Mouse (Mus musculus): Measurements from ENCODE around the gene Znrf3. TPM values are rescaled to one million over a fixed set of nuclear protein-coding genes. Genes with fewer than 3 reads are reported as not detected.

Gene Znrf3
- polyA plus RNA-seq, 1 experiment from 2014 or later = 12.3 TPM

DNA sequence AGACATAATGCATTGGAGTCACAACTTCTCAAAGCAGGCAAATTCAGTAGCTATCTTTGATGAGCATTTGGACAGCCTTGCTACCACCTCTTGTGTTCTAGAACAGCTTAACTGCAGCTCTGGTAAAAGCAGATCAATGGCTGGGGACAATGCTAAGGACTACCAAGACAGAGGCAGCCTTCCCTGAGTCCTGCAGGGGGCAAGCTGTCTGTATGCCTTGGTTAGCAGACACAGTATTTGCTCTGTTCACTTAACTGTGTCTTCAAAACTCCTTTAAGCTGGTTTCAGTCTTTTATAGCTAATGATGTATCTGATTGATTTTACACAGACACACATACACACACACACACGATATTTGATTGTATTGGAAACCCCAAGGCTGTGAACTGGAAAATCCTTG, 117.0 kb downstream of the Znrf3 start:
- ATAC-seq (ENCODE audit: insufficient number of reproducible peaks, low FRiP score, low TSS enrichment, low read depth) (no peak), DNase-seq (ENCODE audit: low spot score) (no peak)
- Histone ChIP-seq H3K36me3 (ENCODE audit: control insufficient read depth, insufficient read depth, low read length) (no peaks in the 10 kb centered on the region), H3K4me1 (ENCODE audit: control insufficient read depth, insufficient read depth, low read length) (no peaks in the 10 kb centered on the region), H3K4me2 (ENCODE audit: low read depth, severe bottlenecking) (no peak overlapping the region), H3K27me3 (ENCODE audit: control insufficient read depth, insufficient read depth, low read length) (no peaks in the 10 kb centered on the region), H3K9me3 (ENCODE audit: control insufficient read depth, low read length) (no peaks in the 10 kb centered on the region), H3K27ac (replicated peaks; ENCODE audit: low read depth, low read length) (no peak overlapping the region), H3K4me3 (ENCODE audit: low read depth, low read length) (no peak overlapping the region), H3K9ac (ENCODE audit: low read length) (no peak overlapping the region)
- WGBS = 91% methylated on average over 1 of the region's 1 CpGs

DNA sequence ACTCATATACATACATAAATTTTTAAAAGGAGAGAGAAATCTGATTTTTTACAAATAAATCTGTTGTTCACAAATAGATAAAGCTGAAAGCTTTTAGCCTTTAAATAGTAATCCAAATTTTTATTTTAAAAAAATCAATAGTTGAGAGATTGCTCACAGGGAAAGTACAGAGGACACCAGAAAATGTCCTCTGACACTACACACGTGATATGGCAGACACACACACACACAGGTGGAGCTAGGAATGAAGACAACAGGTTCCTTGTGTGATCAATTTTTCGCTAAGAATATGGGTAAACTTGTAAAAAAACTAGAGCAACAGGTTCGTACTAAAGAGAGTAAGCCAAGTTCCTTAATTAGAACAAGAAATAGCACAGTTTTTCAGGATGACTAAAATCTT, 118.4 kb downstream of the Znrf3 start:
- 92% methylated on average over 3 of the region's 3 CpGs for WGBS

DNA sequence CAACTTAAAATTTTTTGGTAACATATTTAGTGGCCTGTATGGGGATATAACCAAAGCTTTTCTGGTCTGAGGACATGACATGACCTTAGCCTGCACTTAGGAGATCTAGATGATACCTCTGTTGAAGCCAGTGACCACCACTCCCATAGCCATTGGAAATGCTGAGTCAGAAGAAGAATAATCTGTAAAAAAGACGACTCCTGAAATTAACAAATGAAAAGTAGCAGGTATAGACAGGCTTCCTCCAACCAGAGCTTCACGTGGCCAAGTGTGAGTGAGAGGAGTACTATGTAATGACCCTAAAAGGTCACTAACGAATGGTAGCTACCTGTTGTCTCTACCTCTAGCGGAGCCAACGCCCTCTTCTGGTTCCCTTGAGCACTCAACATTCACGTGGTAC, 119.4 kb downstream of the Znrf3 start:
- Histone ChIP-seq H3K9ac (ENCODE audit: low read length) (no peak overlapping the region), H3K36me3 (ENCODE audit: control insufficient read depth, insufficient read depth, low read length) (no peaks in the 10 kb centered on the region), H3K4me3 (ENCODE audit: low read depth, low read length) (no peak overlapping the region), H3K9me3 (ENCODE audit: control insufficient read depth, low read length) (no peaks in the 10 kb centered on the region), H3K4me2 (ENCODE audit: low read depth, severe bottlenecking) (no peak overlapping the region), H3K27ac (replicated peaks; ENCODE audit: low read depth, low read length) (no peak overlapping the region), H3K27me3 (ENCODE audit: control insufficient read depth, insufficient read depth, low read length) (no peaks in the 10 kb centered on the region), H3K4me1 (ENCODE audit: control insufficient read depth, insufficient read depth, low read length) (no peaks in the 10 kb centered on the region)
- ATAC-seq (ENCODE audit: insufficient number of reproducible peaks, low FRiP score, low TSS enrichment, low read depth) (no peak), DNase-seq (ENCODE audit: low spot score) (no peak)
- 90% methylated on average over 6 of the region's 6 CpGs for WGBS

More for the DNA sequence above, 118.4 kb downstream of the Znrf3 start:
- no peak overlapping the region for H3K4me3 ChIP-seq (ENCODE audit: low read depth, low read length)
- H3K27ac ChIP-seq (replicated peaks; ENCODE audit: low read depth, low read length) = no peak overlapping the region
- DNase-seq (ENCODE audit: low spot score) (no peak), ATAC-seq (ENCODE audit: insufficient number of reproducible peaks, low FRiP score, low TSS enrichment, low read depth) (no peak)
- H3K27me3 ChIP-seq (ENCODE audit: control insufficient read depth, insufficient read depth, low read length) = no peaks in the 10 kb centered on the region
- no peaks in the 10 kb centered on the region for H3K4me1 ChIP-seq (ENCODE audit: control insufficient read depth, insufficient read depth, low read length)
- H3K9me3 ChIP-seq (ENCODE audit: control insufficient read depth, low read length) = no peaks in the 10 kb centered on the region
- no peak overlapping the region for H3K4me2 ChIP-seq (ENCODE audit: low read depth, severe bottlenecking)
- no peak overlapping the region for H3K9ac ChIP-seq (ENCODE audit: low read length)
- no peaks in the 10 kb centered on the region for H3K36me3 ChIP-seq (ENCODE audit: control insufficient read depth, insufficient read depth, low read length)

DNA sequence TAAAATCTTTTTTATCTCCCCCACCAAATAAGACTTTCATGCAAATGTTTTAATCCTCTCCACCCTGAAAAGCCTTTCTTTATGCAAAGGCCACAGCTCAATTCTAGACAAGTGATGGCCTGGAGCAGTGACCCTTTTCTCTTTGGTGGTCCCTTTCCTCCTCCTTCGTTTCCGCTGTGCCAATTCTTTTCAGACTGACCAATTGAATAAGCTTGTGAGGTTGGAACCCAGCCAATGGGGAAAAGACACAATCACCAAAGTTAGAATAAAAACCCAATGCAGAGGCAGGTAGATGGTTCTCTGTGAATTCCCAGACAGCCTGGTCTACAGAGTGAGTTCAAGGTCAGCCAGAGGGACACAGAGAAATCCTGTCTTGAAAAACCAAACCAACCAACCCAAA, 120.4 kb downstream of the Znrf3 start:
- Histone ChIP-seq H3K4me3 (ENCODE audit: low read depth, low read length) (no peak overlapping the region), H3K36me3 (ENCODE audit: control insufficient read depth, insufficient read depth, low read length) (no peaks in the 10 kb centered on the region), H3K9ac (ENCODE audit: low read length) (no peak overlapping the region), H3K4me1 (ENCODE audit: control insufficient read depth, insufficient read depth, low read length) (no peaks in the 10 kb centered on the region), H3K27ac (replicated peaks; ENCODE audit: low read depth, low read length) (no peak overlapping the region), H3K4me2 (ENCODE audit: low read depth, severe bottlenecking) (no peak overlapping the region), H3K9me3 (ENCODE audit: control insufficient read depth, low read length) (no peaks in the 10 kb centered on the region), H3K27me3 (ENCODE audit: control insufficient read depth, insufficient read depth, low read length) (no peaks in the 10 kb centered on the region)
- ATAC-seq (ENCODE audit: insufficient number of reproducible peaks, low FRiP score, low TSS enrichment, low read depth) = no peak
- 72% methylated on average over 2 of the region's 2 CpGs for WGBS
- DNase-seq (ENCODE audit: low spot score) = no peak

DNA sequence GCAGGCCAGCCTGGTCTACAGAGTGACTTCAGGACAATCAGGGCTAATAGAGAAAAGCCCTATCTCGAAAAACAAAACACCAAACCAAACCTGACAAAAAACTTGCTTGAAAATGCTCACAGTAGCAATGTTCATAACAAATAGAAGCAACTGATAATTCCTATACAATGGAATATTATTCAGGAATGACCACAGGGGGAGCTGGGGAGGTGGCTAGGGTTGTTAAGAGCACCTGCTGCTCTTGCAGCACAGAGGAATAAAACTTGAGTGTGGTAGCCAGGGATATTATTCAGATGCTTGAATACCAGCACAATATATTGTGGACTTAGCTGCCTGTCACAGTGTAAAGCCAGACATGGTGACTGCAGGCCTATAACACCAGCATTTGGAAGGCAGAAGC, 123.0 kb downstream of the Znrf3 start:
- Histone ChIP-seq H3K4me2 (ENCODE audit: low read depth, severe bottlenecking) (no peak overlapping the region), H3K9ac (ENCODE audit: low read length) (no peak overlapping the region), H3K27me3 (ENCODE audit: control insufficient read depth, insufficient read depth, low read length) (no peaks in the 10 kb centered on the region), H3K4me3 (ENCODE audit: low read depth, low read length) (no peak overlapping the region), H3K9me3 (ENCODE audit: control insufficient read depth, low read length) (no peaks in the 10 kb centered on the region), H3K4me1 (ENCODE audit: control insufficient read depth, insufficient read depth, low read length) (peaks cover 9% of the 10 kb centered on the region), H3K27ac (replicated peaks; ENCODE audit: low read depth, low read length) (no peak overlapping the region), H3K36me3 (ENCODE audit: control insufficient read depth, insufficient read depth, low read length) (no peaks in the 10 kb centered on the region)
- WGBS = 89% methylated on average over 1 of the region's 1 CpGs
- ATAC-seq (ENCODE audit: insufficient number of reproducible peaks, low FRiP score, low TSS enrichment, low read depth) (no peak), DNase-seq (ENCODE audit: low spot score) (no peak)

DNA sequence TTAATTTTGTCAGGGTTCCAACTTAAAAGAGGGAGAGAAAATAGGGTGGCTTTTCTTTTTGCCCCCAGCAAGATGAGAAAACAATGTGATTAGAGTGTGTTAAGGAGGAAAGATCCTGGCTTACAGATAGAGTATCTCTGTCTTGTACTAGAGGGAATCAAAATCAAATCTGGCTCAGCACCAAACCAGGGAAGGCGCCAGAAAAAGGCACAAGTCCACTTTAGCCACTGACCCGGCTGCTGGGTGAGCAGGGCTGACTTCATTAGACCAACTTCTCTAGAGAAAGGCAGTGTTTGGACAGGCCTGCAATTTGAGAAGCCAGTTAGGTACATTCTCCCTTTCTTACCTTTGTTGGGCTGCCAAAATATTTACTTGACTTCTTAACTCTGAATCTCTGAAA, 125.7 kb downstream of the Znrf3 start:
- no peak for DNase-seq (ENCODE audit: low spot score)
- no peak overlapping the region for H3K4me2 ChIP-seq (ENCODE audit: low read depth, severe bottlenecking)
- no peak overlapping the region for H3K9ac ChIP-seq (ENCODE audit: low read length)
- no peaks in the 10 kb centered on the region for H3K27me3 ChIP-seq (ENCODE audit: control insufficient read depth, insufficient read depth, low read length)
- H3K27ac ChIP-seq (replicated peaks; ENCODE audit: low read depth, low read length) = no peak overlapping the region
- H3K4me1 ChIP-seq (ENCODE audit: control insufficient read depth, insufficient read depth, low read length) = peaks cover 12% of the 10 kb centered on the region
- H3K9me3 ChIP-seq (ENCODE audit: control insufficient read depth, low read length) = no peaks in the 10 kb centered on the region
- no peak overlapping the region for H3K4me3 ChIP-seq (ENCODE audit: low read depth, low read length)
- no peak for ATAC-seq (ENCODE audit: insufficient number of reproducible peaks, low FRiP score, low TSS enrichment, low read depth)
- no peaks in the 10 kb centered on the region for H3K36me3 ChIP-seq (ENCODE audit: control insufficient read depth, insufficient read depth, low read length)
- 59% methylated on average over 2 of the region's 2 CpGs for WGBS

DNA sequence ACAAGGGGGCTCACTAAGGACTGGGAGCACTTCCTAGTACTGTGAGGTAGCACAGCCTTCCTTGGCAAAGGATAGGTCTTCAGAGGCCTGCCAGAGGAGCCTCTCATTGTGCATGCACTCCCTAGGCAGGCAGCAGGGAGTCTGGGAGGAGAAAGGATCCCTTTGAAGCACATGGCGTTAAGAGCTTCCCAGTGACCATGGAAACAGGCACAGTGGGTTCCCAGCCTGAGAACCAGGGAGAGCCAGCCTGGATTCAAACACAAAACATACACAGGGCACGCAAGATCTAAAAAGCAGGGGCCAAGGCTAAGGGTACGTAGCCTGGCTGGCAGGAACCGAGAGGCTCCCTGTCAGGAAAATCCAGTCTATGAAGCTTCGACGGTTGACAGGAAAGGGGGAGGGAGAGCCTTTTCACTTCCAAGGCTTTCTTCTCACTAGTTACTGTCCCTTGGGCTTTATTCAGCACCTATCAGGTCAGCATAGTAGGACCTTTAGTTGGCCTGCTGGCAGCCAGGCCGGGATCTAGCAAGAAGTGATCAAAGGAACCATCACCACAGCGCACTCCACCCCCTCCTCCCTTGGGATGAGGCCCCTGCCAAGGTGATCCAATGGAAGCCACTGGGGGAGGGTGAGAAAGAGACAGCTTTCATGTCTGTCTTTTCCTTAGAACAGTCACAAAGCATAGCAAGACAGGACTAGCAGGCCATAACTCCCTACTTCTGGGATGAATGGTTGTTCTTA, 126.4 kb downstream of the Znrf3 start:
- ATAC-seq (ENCODE audit: insufficient number of reproducible peaks, low FRiP score, low TSS enrichment, low read depth) (no peak), DNase-seq (ENCODE audit: low spot score) (no peak)
- Histone ChIP-seq H3K27ac (replicated peaks; ENCODE audit: low read depth, low read length) (no peak overlapping the region; the same call in 1 of the 2 replicates), H3K4me1 (ENCODE audit: control insufficient read depth, insufficient read depth, low read length) (peaks cover 12% of the 10 kb centered on the region), H3K4me3 (ENCODE audit: low read depth, low read length) (no peak overlapping the region), H3K36me3 (ENCODE audit: control insufficient read depth, insufficient read depth, low read length) (no peaks in the 10 kb centered on the region), H3K4me2 (ENCODE audit: low read depth, severe bottlenecking) (no peak overlapping the region), H3K9me3 (ENCODE audit: control insufficient read depth, low read length) (no peaks in the 10 kb centered on the region), H3K27me3 (ENCODE audit: control insufficient read depth, insufficient read depth, low read length) (no peaks in the 10 kb centered on the region), H3K9ac (ENCODE audit: low read length) (no peak overlapping the region)
- WGBS = 15% methylated on average over 8 of the region's 8 CpGs

DNA sequence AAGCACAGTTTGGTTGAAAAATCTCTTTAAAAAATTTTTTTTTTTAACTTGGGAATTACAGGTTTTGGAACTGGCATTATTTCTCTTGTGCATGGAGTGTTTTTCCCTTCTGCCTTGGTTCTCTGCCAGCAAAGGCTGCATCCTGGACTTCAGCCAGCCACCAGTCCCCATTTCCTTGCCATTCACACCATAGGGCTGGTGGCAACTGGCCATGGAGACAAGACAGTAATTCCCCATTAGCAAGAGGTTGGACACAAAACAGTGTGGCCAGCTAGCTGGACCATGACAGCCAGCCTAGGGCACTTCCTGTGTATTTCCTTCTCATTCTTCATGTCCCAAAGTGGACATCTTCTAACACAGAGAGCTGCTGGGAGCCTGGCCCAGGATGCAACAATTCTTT, 129.9 kb downstream of the Znrf3 start:
- H3K4me2 ChIP-seq (ENCODE audit: low read depth, severe bottlenecking) = no peak overlapping the region
- no peak overlapping the region for H3K27ac ChIP-seq (replicated peaks; ENCODE audit: low read depth, low read length)
- H3K9me3 ChIP-seq (ENCODE audit: control insufficient read depth, low read length) = no peaks in the 10 kb centered on the region
- no peaks in the 10 kb centered on the region for H3K36me3 ChIP-seq (ENCODE audit: control insufficient read depth, insufficient read depth, low read length)
- ATAC-seq (ENCODE audit: insufficient number of reproducible peaks, low FRiP score, low TSS enrichment, low read depth) (no peak), DNase-seq (ENCODE audit: low spot score) (no peak)
- no peak overlapping the region for H3K9ac ChIP-seq (ENCODE audit: low read length)
- H3K27me3 ChIP-seq (ENCODE audit: control insufficient read depth, insufficient read depth, low read length) = no peaks in the 10 kb centered on the region
- no peak overlapping the region for H3K4me3 ChIP-seq (ENCODE audit: low read depth, low read length)
- peaks cover 12% of the 10 kb centered on the region for H3K4me1 ChIP-seq (ENCODE audit: control insufficient read depth, insufficient read depth, low read length)

DNA sequence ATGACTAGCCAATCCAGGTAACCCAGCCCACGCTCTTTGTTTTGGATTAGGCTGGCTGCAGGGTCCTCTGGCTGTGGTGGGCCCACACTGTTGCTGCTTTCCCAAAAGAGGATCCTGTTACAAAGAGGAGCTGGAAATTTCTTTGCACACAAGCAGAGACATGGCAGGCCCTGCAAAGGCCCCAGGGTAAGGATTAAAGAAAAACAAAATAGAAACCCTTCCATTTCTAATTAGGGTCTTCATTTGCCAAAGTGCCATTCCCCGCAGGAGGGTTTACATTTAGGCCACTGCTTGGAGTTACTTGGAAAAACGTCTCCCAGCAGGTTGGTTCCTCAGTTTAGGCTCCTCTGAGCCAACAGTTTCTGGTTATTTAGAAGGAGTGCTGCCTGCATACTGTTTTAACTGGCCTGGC, 130.3 kb downstream of the Znrf3 start:
- DNase-seq (ENCODE audit: low spot score) (no peak), ATAC-seq (ENCODE audit: insufficient number of reproducible peaks, low FRiP score, low TSS enrichment, low read depth) (no peak)
- Histone ChIP-seq H3K9ac (ENCODE audit: low read length) (no peak overlapping the region), H3K4me2 (ENCODE audit: low read depth, severe bottlenecking) (no peak overlapping the region), H3K36me3 (ENCODE audit: control insufficient read depth, insufficient read depth, low read length) (no peaks in the 10 kb centered on the region), H3K9me3 (ENCODE audit: control insufficient read depth, low read length) (no peaks in the 10 kb centered on the region), H3K27ac (replicated peaks; ENCODE audit: low read depth, low read length) (no peak overlapping the region), H3K4me1 (ENCODE audit: control insufficient read depth, insufficient read depth, low read length) (peaks cover 12% of the 10 kb centered on the region), H3K27me3 (ENCODE audit: control insufficient read depth, insufficient read depth, low read length) (no peaks in the 10 kb centered on the region), H3K4me3 (ENCODE audit: low read depth, low read length) (no peak overlapping the region)
- 24% methylated on average over 3 of the region's 3 CpGs for WGBS
